Mouse (Mus musculus): ENCODE results near the gene Pigx.
A peak's percentile ranks its signal among the peaks of the same experiment; 100 is the strongest.

- TF ChIP-seq POLR2A (IDR thresholded peaks at IDR 0.05; ENCODE audit: insufficient read depth, low read depth, low read length), result no peak
- TF ChIP-seq CTCF (IDR thresholded peaks at IDR 0.05), result peak; percentile 43
- no peak for TF ChIP-seq EP300 (IDR thresholded peaks at IDR 0.05; ENCODE audit: insufficient read depth, low read depth, low read length)
Observed at GRCm38 (mm10) chr16:32105698-32106097, 6.2 kb upstream of the Pigx start.
